Mouse (Mus musculus): ENCODE data around the gene Slc25a13. TPM values are rescaled to one million over a fixed set of nuclear protein-coding genes. Genes with fewer than 3 reads are reported as not detected.
"Not testable (repeated sequence)": the region's sequence is repeated elsewhere in the genome, so short reads cannot be mapped to it uniquely, and the experiment has no call there.

Gene Slc25a13
- polyA plus RNA-seq, 1 experiment: 0.75 TPM

DNA sequence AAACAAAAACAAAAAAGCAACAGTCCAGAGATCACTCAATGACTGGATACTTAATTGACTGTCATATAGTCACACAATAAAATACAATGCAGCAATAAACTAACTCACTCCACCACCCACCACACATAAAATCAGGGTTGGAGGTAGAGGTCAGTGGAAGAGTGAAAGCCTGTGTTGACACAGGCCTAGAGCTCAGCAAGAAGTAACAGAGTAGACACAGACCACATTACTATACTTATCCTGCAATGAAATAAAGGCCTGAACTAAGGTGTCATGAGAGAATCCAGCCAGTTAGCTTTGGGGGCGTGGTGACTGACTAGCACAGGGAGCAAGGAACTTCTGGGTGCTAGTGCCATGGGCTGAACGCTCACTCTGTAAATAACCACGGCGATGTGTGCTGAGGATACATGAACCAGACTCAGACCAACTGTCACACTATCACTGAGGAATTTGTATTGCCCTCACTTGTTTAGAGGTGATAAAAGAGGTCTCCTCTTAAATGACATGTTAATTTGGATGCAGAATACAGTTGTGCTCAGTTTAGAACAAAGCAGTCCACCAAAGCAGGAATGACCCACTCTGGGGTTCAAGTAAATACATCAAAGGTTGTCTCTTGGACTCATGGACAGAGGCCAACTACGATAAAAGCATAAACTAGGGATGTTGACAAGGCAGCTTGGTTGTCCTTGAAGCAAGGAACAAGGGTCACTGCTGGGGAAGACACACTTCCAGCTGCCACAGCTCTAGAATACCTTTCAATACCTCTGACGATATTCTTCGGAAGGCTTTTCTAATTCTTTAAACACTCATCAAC is 31.8 kb downstream of the Slc25a13 start:
- DNase-seq (ENCODE audit: low read depth in 1 of 2, low spot score in 2 of 2): no peak
- WGBS: 91% methylated on average over 7 of the region's 7 CpGs
- H3K4me3 ChIP-seq (ENCODE audit: extremely low read depth, insufficient read depth, insufficient read length): no peak overlapping the region
- H3K36me3 ChIP-seq (ENCODE audit: control insufficient read depth, insufficient read depth, low read length): no peaks in the 10 kb centered on the region
- H3K27me3 ChIP-seq (ENCODE audit: control insufficient read depth, insufficient read depth, low read length): no peaks in the 10 kb centered on the region
- H3K27ac ChIP-seq (ENCODE audit: insufficient read depth, low read length): no peak overlapping the region
- H3K4me1 ChIP-seq (ENCODE audit: control insufficient read depth, insufficient read depth, insufficient read length): no peaks in the 10 kb centered on the region
- TF ChIP-seq POLR2A (IDR thresholded peaks at IDR 0.05; ENCODE audit: low read depth, low read length) (no peak), CTCF (IDR thresholded peaks at IDR 0.05; ENCODE audit: extremely low read depth, insufficient read depth, insufficient read length, insufficient replicate concordance) (no peak)

GRCm38 (mm10) chr6:6183601-6184000 is 33.4 kb downstream of the Slc25a13 start:
- no peak for DNase-seq (ENCODE audit: low read depth in 1 of 2, low spot score in 2 of 2)
- WGBS: 90% methylated on average over 8 of the region's 8 CpGs
- TF ChIP-seq POLR2A (IDR thresholded peaks at IDR 0.05; ENCODE audit: low read depth, low read length) (no peak), CTCF (IDR thresholded peaks at IDR 0.05; ENCODE audit: extremely low read depth, insufficient read depth, insufficient read length, insufficient replicate concordance) (no peak)
- Histone ChIP-seq H3K4me3 (ENCODE audit: extremely low read depth, insufficient read depth, insufficient read length) (no peak overlapping the region), H3K36me3 (ENCODE audit: control insufficient read depth, insufficient read depth, low read length) (no peaks in the 10 kb centered on the region), H3K4me1 (ENCODE audit: control insufficient read depth, insufficient read depth, insufficient read length) (no peaks in the 10 kb centered on the region), H3K27me3 (ENCODE audit: control insufficient read depth, insufficient read depth, low read length) (no peaks in the 10 kb centered on the region), H3K27ac (ENCODE audit: insufficient read depth, low read length) (no peak overlapping the region)

GRCm38 (mm10) chr6:6182191-6182590 is 34.8 kb downstream of the Slc25a13 start:
- DNase-seq (ENCODE audit: low read depth in 1 of 2, low spot score in 2 of 2): no peak
- no peaks in the 10 kb centered on the region for H3K4me1 ChIP-seq (ENCODE audit: control insufficient read depth, insufficient read depth, insufficient read length)
- no peaks in the 10 kb centered on the region for H3K27me3 ChIP-seq (ENCODE audit: control insufficient read depth, insufficient read depth, low read length)
- TF ChIP-seq POLR2A (IDR thresholded peaks at IDR 0.05; ENCODE audit: low read depth, low read length) (no peak), CTCF (IDR thresholded peaks at IDR 0.05; ENCODE audit: extremely low read depth, insufficient read depth, insufficient read length, insufficient replicate concordance) (no peak)
- WGBS: 93% methylated on average over 7 of the region's 7 CpGs
- H3K27ac ChIP-seq (ENCODE audit: insufficient read depth, low read length): no peak overlapping the region
- H3K36me3 ChIP-seq (ENCODE audit: control insufficient read depth, insufficient read depth, low read length): no peaks in the 10 kb centered on the region
- no peak overlapping the region for H3K4me3 ChIP-seq (ENCODE audit: extremely low read depth, insufficient read depth, insufficient read length)

- WGBS: 95% methylated on average over 15 of the region's 15 CpGs
- not testable (repeated sequence) for H3K4me3 ChIP-seq (ENCODE audit: extremely low read depth, insufficient read depth, insufficient read length); DNase-seq (ENCODE audit: low read depth in 1 of 2, low spot score in 2 of 2); H3K27ac ChIP-seq (ENCODE audit: insufficient read depth, low read length); H3K4me1 ChIP-seq (ENCODE audit: control insufficient read depth, insufficient read depth, insufficient read length); H3K36me3 ChIP-seq (ENCODE audit: control insufficient read depth, insufficient read depth, low read length); H3K27me3 ChIP-seq (ENCODE audit: control insufficient read depth, insufficient read depth, low read length)
Measured at GRCm38 (mm10) chr6:6178341-6178740, 38.6 kb downstream of the Slc25a13 start.

DNA sequence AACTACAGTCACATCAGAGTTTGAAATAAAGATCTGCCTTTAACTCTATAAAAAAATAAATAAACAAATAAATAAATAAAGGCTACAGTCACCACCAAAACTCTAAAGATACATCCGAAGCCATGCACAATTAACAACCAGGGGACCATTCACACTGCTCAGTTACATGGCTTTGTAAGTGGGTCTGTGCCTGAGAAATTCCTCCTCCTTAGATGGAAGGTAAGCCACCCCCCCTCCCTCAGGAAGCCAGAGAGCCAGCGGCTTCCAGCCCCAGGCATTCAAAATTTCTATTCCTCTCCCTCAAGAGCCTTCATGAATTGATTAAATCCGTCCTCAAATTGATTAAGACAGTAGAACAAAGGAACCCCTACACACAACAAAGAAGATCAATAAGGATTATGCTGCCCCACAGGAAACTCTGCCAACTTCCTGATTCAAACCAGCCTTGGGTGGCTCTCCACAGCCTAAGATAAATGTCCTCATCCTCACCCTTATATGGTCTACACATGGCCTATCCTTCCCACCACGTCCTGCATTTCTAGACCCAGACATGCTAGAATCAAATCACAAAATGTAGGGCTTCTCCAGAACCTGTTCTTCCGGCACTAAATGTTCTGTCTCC is 41.5 kb downstream of the Slc25a13 start:
- no peaks in the 10 kb centered on the region for H3K36me3 ChIP-seq (ENCODE audit: control insufficient read depth, insufficient read depth, low read length)
- H3K4me3 ChIP-seq (ENCODE audit: extremely low read depth, insufficient read depth, insufficient read length): no peak overlapping the region
- H3K4me1 ChIP-seq (ENCODE audit: control insufficient read depth, insufficient read depth, insufficient read length): no peaks in the 10 kb centered on the region
- no peak for DNase-seq (ENCODE audit: low read depth in 1 of 2, low spot score in 2 of 2)
- TF ChIP-seq POLR2A (IDR thresholded peaks at IDR 0.05; ENCODE audit: low read depth, low read length) (no peak), CTCF (IDR thresholded peaks at IDR 0.05; ENCODE audit: extremely low read depth, insufficient read depth, insufficient read length, insufficient replicate concordance) (no peak)
- H3K27me3 ChIP-seq (ENCODE audit: control insufficient read depth, insufficient read depth, low read length): no peaks in the 10 kb centered on the region
- H3K27ac ChIP-seq (ENCODE audit: insufficient read depth, low read length): no peak overlapping the region
- 84% methylated on average over 5 of the region's 5 CpGs for WGBS

DNA sequence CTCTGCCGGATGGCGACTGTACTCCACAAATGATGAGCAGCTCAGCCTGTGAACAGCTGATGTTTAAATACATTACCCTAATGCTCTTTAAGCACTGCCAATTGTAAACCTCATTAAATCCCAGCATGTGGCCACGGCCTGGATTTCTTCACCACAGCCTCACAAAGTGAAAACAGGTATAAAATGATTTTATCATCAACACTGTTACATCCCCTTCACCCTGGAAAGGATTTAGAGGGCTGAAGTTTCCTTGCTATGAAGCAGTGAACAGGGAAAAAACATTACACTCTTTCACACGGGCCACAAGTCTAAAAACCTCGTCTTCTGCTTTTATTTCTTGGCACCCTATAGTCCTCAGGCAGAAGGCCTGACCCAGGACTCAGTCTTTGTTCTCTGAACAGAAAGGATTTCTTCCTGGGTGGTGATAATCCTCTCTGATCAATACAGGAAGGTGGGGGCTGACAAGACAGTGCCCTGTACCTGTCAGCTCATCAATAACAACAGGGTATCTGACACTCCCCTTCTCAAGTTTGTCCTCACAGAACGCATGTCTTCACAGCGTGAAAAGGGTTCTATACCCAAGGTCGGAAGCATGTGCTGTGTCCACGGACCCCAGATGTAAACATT is 42.9 kb downstream of the Slc25a13 start:
- Histone ChIP-seq H3K4me1 (ENCODE audit: control insufficient read depth, insufficient read depth, insufficient read length) (no peaks in the 10 kb centered on the region), H3K4me3 (ENCODE audit: extremely low read depth, insufficient read depth, insufficient read length) (no peak overlapping the region), H3K27me3 (ENCODE audit: control insufficient read depth, insufficient read depth, low read length) (no peaks in the 10 kb centered on the region), H3K27ac (ENCODE audit: insufficient read depth, low read length) (no peak overlapping the region), H3K36me3 (ENCODE audit: control insufficient read depth, insufficient read depth, low read length) (no peaks in the 10 kb centered on the region)
- 91% methylated on average over 9 of the region's 9 CpGs for WGBS
- TF ChIP-seq POLR2A (IDR thresholded peaks at IDR 0.05; ENCODE audit: low read depth, low read length): no peak
- TF ChIP-seq CTCF (IDR thresholded peaks at IDR 0.05; ENCODE audit: extremely low read depth, insufficient read depth, insufficient read length, insufficient replicate concordance): no peak
- DNase-seq (ENCODE audit: low read depth in 1 of 2, low spot score in 2 of 2): no peak
